Mouse (Mus musculus): ENCODE measurements around the gene 1600002K03Rik.

The 1600002K03Rik gene

GRCm38 (mm10) chr10:80153713-80154112, 19.0 kb upstream of the 1600002K03Rik start:
- no peak for DNase-seq (ENCODE audit: low read depth, low spot score)

- no peak for DNase-seq (ENCODE audit: low read depth, low spot score)
Measured at GRCm38 (mm10) chr10:80154384-80154783, 18.4 kb upstream of the 1600002K03Rik start.

- no peak for DNase-seq (ENCODE audit: low read depth, low spot score)
Measured at GRCm38 (mm10) chr10:80155277-80155676, 17.5 kb upstream of the 1600002K03Rik start.

- no peak for DNase-seq (ENCODE audit: low read depth, low spot score)
Measured at GRCm38 (mm10) chr10:80156002-80156751, 16.6 kb upstream of the 1600002K03Rik start.

- DNase-seq (ENCODE audit: low read depth, low spot score): no peak
Measured at GRCm38 (mm10) chr10:80156752-80157053, 16.0 kb upstream of the 1600002K03Rik start.

- no peak for DNase-seq (ENCODE audit: low read depth, low spot score)
Measured at GRCm38 (mm10) chr10:80157141-80157929, 15.4 kb upstream of the 1600002K03Rik start.

GRCm38 (mm10) chr10:80158307-80158986, 14.3 kb upstream of the 1600002K03Rik start:
- no peak for DNase-seq (ENCODE audit: low read depth, low spot score)

- peak; percentile 70 for DNase-seq (ENCODE audit: low read depth, low spot score)
Measured at GRCm38 (mm10) chr10:80159021-80159560, 13.7 kb upstream of the 1600002K03Rik start.

GRCm38 (mm10) chr10:80159561-80160454, 12.9 kb upstream of the 1600002K03Rik start:
- peak; percentile 99 for DNase-seq (ENCODE audit: low read depth, low spot score)

GRCm38 (mm10) chr10:80160455-80161371, 12.0 kb upstream of the 1600002K03Rik start:
- DNase-seq (ENCODE audit: low read depth, low spot score): no peak

GRCm38 (mm10) chr10:80161522-80162242, 11.1 kb upstream of the 1600002K03Rik start:
- DNase-seq (ENCODE audit: low read depth, low spot score): peak; percentile 62

GRCm38 (mm10) chr10:80162243-80162608, 10.5 kb upstream of the 1600002K03Rik start:
- no peak for DNase-seq (ENCODE audit: low read depth, low spot score)

- no peak for DNase-seq (ENCODE audit: low read depth, low spot score)
Measured at GRCm38 (mm10) chr10:80162716-80163299, 9.9 kb upstream of the 1600002K03Rik start.

GRCm38 (mm10) chr10:80163721-80164120, 9.0 kb upstream of the 1600002K03Rik start:
- no peak for DNase-seq (ENCODE audit: low read depth, low spot score)

- DNase-seq (ENCODE audit: low read depth, low spot score): no peak
Measured at GRCm38 (mm10) chr10:80164161-80164997, 8.4 kb upstream of the 1600002K03Rik start.

- DNase-seq (ENCODE audit: low read depth, low spot score): peak; percentile 95
Measured at GRCm38 (mm10) chr10:80164998-80165344, 7.8 kb upstream of the 1600002K03Rik start.

- no peak for DNase-seq (ENCODE audit: low read depth, low spot score)
Measured at GRCm38 (mm10) chr10:80165392-80166128, 7.2 kb upstream of the 1600002K03Rik start, which contains the start of gene Cirbp. Gene Cirbp (plus strand): TSS chr10:80165985.

All from forelimb bud, embryonic 11.5 days (tissue).